Mouse (Mus musculus) embryonic facial prominence, embryonic 11.5 days (tissue): ENCODE results near the gene Apoc2. TPM values are rescaled to one million over a fixed set of nuclear protein-coding genes. Genes with fewer than 3 reads are reported as not detected.
A peak's percentile ranks its signal among the peaks of the same experiment; 100 is the strongest.

Experiments used
- ATAC-seq: fragments of 200-750 bp; cut with Nextera tagmentation; replicated peaks from 2 replicates; pipeline ENCODE4 v1.8.0; 2017; ENCODE audit warnings: low read depth; ENCODE audit not compliant: insufficient number of reproducible peaks, low FRiP score, low TSS enrichment
- DNase-seq: peaks from one replicate; pipeline ENCODE4 v3.0.0-alpha.2; 2015; ENCODE audit warnings: low spot score
- H3K27ac ChIP-seq: fragments of 300-500 bp; sonication (generic); replicated peaks from 2 replicates; pipeline ENCODE4 v1.5.1; 2014; ENCODE audit warnings: mild to moderate bottlenecking, low read depth, low read length, control low read depth
- H3K27me3 ChIP-seq: fragments of 300-500 bp; sonication (generic); 2 replicates; pipeline ENCODE4 v1.6.1; 2014; ENCODE audit warnings: mild to moderate bottlenecking, low read length, moderate library complexity, mixed read lengths; ENCODE audit not compliant: control insufficient read depth, insufficient read depth
- H3K36me3 ChIP-seq: fragments of 300-500 bp; sonication (generic); replicated peaks from 2 replicates; pipeline ENCODE4 v1.6.1; 2014; ENCODE audit warnings: low read depth, mild to moderate bottlenecking, low read length, moderate library complexity, mixed read lengths; ENCODE audit not compliant: control insufficient read depth, insufficient read depth
- H3K4me1 ChIP-seq: fragments of 300-500 bp; sonication (generic); 2 replicates; pipeline ENCODE4 v1.6.1; 2014; ENCODE audit warnings: low read length, mixed read lengths; ENCODE audit not compliant: control insufficient read depth, insufficient read depth
- H3K4me2 ChIP-seq: fragments of 300-500 bp; sonication (generic); 2 replicates; pipeline ENCODE4 v1.6.1; 2014; ENCODE audit warnings: low read depth, mild to moderate bottlenecking, control low read depth, low read length, moderate library complexity
- H3K4me3 ChIP-seq: fragments of 300-500 bp; sonication (generic); 2 replicates; pipeline ENCODE4 v1.5.1; 2014; ENCODE audit warnings: low read depth, low read length, control low read depth
- H3K9ac ChIP-seq: fragments of 300-500 bp; sonication (generic); replicated peaks from 2 replicates; pipeline ENCODE4 v1.6.1; 2014; ENCODE audit warnings: mild to moderate bottlenecking, control low read depth, low read length
- H3K9me3 ChIP-seq: fragments of 300-500 bp; sonication (generic); replicated peaks from 2 replicates; pipeline ENCODE4 v1.6.1; 2016; ENCODE audit warnings: mild to moderate bottlenecking, low read length, inconsistent platforms, mixed read lengths; ENCODE audit not compliant: control insufficient read depth
- WGBS: fragments of 180-500 bp; shearing (Covaris S2); extraction: QIAGEN DNeasy Blood & Tissue Kit; methylation state at CpG from one replicate; pipeline ENCODE4 v1.1.7; 2014; 5-methylcytosine and 5-hydroxymethylcytosine counted together
- polyA plus RNA-seq: library from polyadenylated mRNA; unstranded; fragments of >200 nt; fragmentation: Nextera tagmentation; extraction: Ambion mirVana; gene quantifications from 2 replicates; pipeline ENCODE4 v1.2.1, GENCODE M21; 2014

The Apoc2 gene
- polyA plus RNA-seq, 1 experiment from 2014 or later = 0.41 TPM

- DNase-seq (peak; percentile 94), ATAC-seq (peak; percentile 34)
- peak within 1 kb of the TSS; percentile 94 for H3K4me2 ChIP-seq
- peaks cover under 1% of the 10 kb centered on the region; the same call in 1 of the 2 replicates for H3K36me3 ChIP-seq
- H3K4me1 ChIP-seq = no peaks in the 10 kb centered on the region
- peak within 1 kb of the TSS; percentile 62; the same call in 1 of the 2 replicates for H3K27ac ChIP-seq
- peak within 1 kb of the TSS; percentile 72 for H3K4me3 ChIP-seq
- H3K9me3 ChIP-seq = no peaks in the 10 kb centered on the region
- WGBS = under 1% methylated on average over 27 of the region's 41 CpGs
- H3K9ac ChIP-seq = peak within 1 kb of the TSS; percentile 50
- no peaks in the 10 kb centered on the region for H3K27me3 ChIP-seq
Observed at GRCm38 (mm10) chr7:19629361-19629734, 48.4 kb downstream of the Apoc2 start, which contains the start of gene Relb. Relb (minus strand) TSS chr7:19629438.

- no peaks in the 10 kb centered on the region for H3K4me1 ChIP-seq
- H3K9ac ChIP-seq = peak overlapping the region; percentile 50
- 1% methylated on average over 48 of the region's 57 CpGs for WGBS
- H3K27ac ChIP-seq = peak overlapping the region; percentile 62; the same call in 1 of the 2 replicates
- peak overlapping the region; percentile 72 for H3K4me3 ChIP-seq
- H3K9me3 ChIP-seq = no peaks in the 10 kb centered on the region
- H3K36me3 ChIP-seq = no peaks in the 10 kb centered on the region
- no peaks in the 10 kb centered on the region for H3K27me3 ChIP-seq
- H3K4me2 ChIP-seq = peak overlapping the region; percentile 94
- ATAC-seq (peak; percentile 89), DNase-seq (peak; percentile 90)
Observed at GRCm38 (mm10) chr7:19628536-19629360, 49.0 kb downstream of the Apoc2 start.

GRCm38 (mm10) chr7:19628192-19628535, 49.6 kb downstream of the Apoc2 start:
- no peak for DNase-seq
- H3K9ac ChIP-seq = no peak overlapping the region
- WGBS = 15% methylated on average over 17 of the region's 17 CpGs

GRCm38 (mm10) chr7:19627721-19628120, 50.0 kb downstream of the Apoc2 start:
- WGBS = 62% methylated on average over 3 of the region's 3 CpGs
- no peak overlapping the region for H3K27ac ChIP-seq
- no peak for DNase-seq
- H3K4me2 ChIP-seq = no peak overlapping the region
- no peaks in the 10 kb centered on the region for H3K27me3 ChIP-seq
- H3K4me3 ChIP-seq = no peak overlapping the region
- no peaks in the 10 kb centered on the region for H3K4me1 ChIP-seq
- H3K36me3 ChIP-seq = no peaks in the 10 kb centered on the region
- no peak overlapping the region for H3K9ac ChIP-seq
- no peaks in the 10 kb centered on the region for H3K9me3 ChIP-seq
- no peak for ATAC-seq

More at GRCm38 (mm10) chr7:19628192-19628535, 49.6 kb downstream of the Apoc2 start:
- ATAC-seq = no peak
- Histone ChIP-seq H3K4me3 (peak overlapping the region; percentile 72), H3K27ac (0 out of 2 replicates have a peak overlapping the region, but pooled peaks have one; percentile 4), H3K27me3 (no peaks in the 10 kb centered on the region), H3K4me1 (no peaks in the 10 kb centered on the region), H3K36me3 (no peaks in the 10 kb centered on the region), H3K9me3 (no peaks in the 10 kb centered on the region), H3K4me2 (peak overlapping the region; percentile 94)

- Histone ChIP-seq H3K4me3 (no peak overlapping the region), H3K4me2 (no peak overlapping the region), H3K4me1 (no peaks in the 10 kb centered on the region), H3K9me3 (no peaks in the 10 kb centered on the region), H3K27ac (no peak overlapping the region), H3K27me3 (no peaks in the 10 kb centered on the region), H3K36me3 (no peaks in the 10 kb centered on the region), H3K9ac (no peak overlapping the region)
- DNase-seq = no peak
- 50% methylated on average over 2 of the region's 2 CpGs for WGBS
- ATAC-seq = no peak
Observed at GRCm38 (mm10) chr7:19623433-19623832, 54.3 kb downstream of the Apoc2 start.

- no peak for ATAC-seq
- Histone ChIP-seq H3K27ac (no peak overlapping the region), H3K4me1 (no peaks in the 10 kb centered on the region), H3K9me3 (no peaks in the 10 kb centered on the region), H3K27me3 (no peaks in the 10 kb centered on the region), H3K9ac (no peak overlapping the region), H3K4me3 (no peak overlapping the region), H3K36me3 (no peaks in the 10 kb centered on the region), H3K4me2 (no peak overlapping the region)
- DNase-seq = no peak
- WGBS = 49% methylated on average over 6 of the region's 6 CpGs
Observed at GRCm38 (mm10) chr7:19622241-19622640, 55.5 kb downstream of the Apoc2 start.

Other genes starting within 250 kb of the Apoc2 start
- gene Mark4, start 219.1 kb downstream of the Apoc2 start, polyA plus RNA-seq = 7.9 and 8.6 TPM in 2 replicates
- 1.2 and 1.7 TPM in 2 replicates for gene Exoc3l2, start 214.6 kb downstream of the Apoc2 start, polyA plus RNA-seq
- gene Bloc1s3, start 169.6 kb downstream of the Apoc2 start, polyA plus RNA-seq = 2.3 and 2.6 TPM in 2 replicates
- gene Trappc6a, start 169.5 kb downstream of the Apoc2 start, polyA plus RNA-seq = 51.7 and 58.2 TPM in 2 replicates
- 0.08 TPM in 1 of 2 replicates, not detected in the other for gene Nkpd1, start 160.1 kb downstream of the Apoc2 start, polyA plus RNA-seq
- gene Ppp1r37, start 114.9 kb downstream of the Apoc2 start, polyA plus RNA-seq = 3.6 and 3.7 TPM in 2 replicates
- 0.22 and 0.31 TPM in 2 replicates for gene Zfp296, start 100.7 kb downstream of the Apoc2 start, polyA plus RNA-seq
- gene Gemin7, start 100.3 kb downstream of the Apoc2 start, polyA plus RNA-seq = 158 and 167 TPM in 2 replicates
- gene Clasrp, start 73.5 kb downstream of the Apoc2 start, polyA plus RNA-seq = 36.0 and 37.4 TPM in 2 replicates
- gene Relb, start 48.5 kb downstream of the Apoc2 start, polyA plus RNA-seq = 3.8 and 4.3 TPM in 2 replicates
- gene Clptm1, start 12.9 kb downstream of the Apoc2 start, polyA plus RNA-seq = 92.5 and 94.7 TPM in 2 replicates
- gene Gm44805, start 3.5 kb upstream of the Apoc2 start, polyA plus RNA-seq = not detected in 2 replicates
- not detected in 2 replicates for gene Apoc4, start 3.5 kb upstream of the Apoc2 start, polyA plus RNA-seq
- gene Apoc1, start 14.7 kb upstream of the Apoc2 start, polyA plus RNA-seq = 5.4 and 6.1 TPM in 2 replicates
- 180 and 210 TPM in 2 replicates for gene Apoe, start 21.2 kb upstream of the Apoc2 start, polyA plus RNA-seq
- gene Tomm40, start 37.5 kb upstream of the Apoc2 start, polyA plus RNA-seq = 123 and 131 TPM in 2 replicates
- gene Nectin2, start 72.5 kb upstream of the Apoc2 start, polyA plus RNA-seq = 69.8 and 73.0 TPM in 2 replicates
- gene Bcam, start 93.1 kb upstream of the Apoc2 start, polyA plus RNA-seq = 43.8 and 52.0 TPM in 2 replicates
- 1.1 and 1.7 TPM in 2 replicates for gene Cblc, start 118.9 kb upstream of the Apoc2 start, polyA plus RNA-seq
- gene Bcl3, start 144.8 kb upstream of the Apoc2 start, polyA plus RNA-seq = 1.4 and 2.2 TPM in 2 replicates
- gene Gm19345, start 174.1 kb upstream of the Apoc2 start, polyA plus RNA-seq = not detected in 2 replicates
- gene Ceacam16, start 183.4 kb upstream of the Apoc2 start, polyA plus RNA-seq = not detected in 2 replicates
- not detected in 2 replicates for gene Ceacam19, start 210.0 kb upstream of the Apoc2 start, polyA plus RNA-seq
- gene Pvr, start 243.2 kb upstream of the Apoc2 start, polyA plus RNA-seq = 4.2 and 4.8 TPM in 2 replicates